17 mouse cellular contexts compared by ENCODE assay signal in genomic region chr1:106799931-106800330, GRCm38 (mm10). TPM values are rescaled to one million over a fixed set of nuclear protein-coding genes. Genes with fewer than 3 reads are reported as not detected.
DNase-seq lines count a peak whose midpoint lies in the region; ATAC-seq and TF ChIP-seq lines count a peak whose summit lies in the region.
"Had no signal": no experiment of that assay in that cellular context is flagged by ENCODE, and none has a peak within 500 bp of the region (broad histone marks: within the 10 kb centered on the region; RNA-seq: fewer than 3 reads in every experiment).

No protein-coding gene starts in this region.

- TF ChIP-seq CTCF in forebrain, postnatal 0 days (IDR thresholded peaks at IDR 0.05; ENCODE audit: low read depth): peak; percentile 31; the same call in 1 of the 2 replicates
- peak; percentile 7; the same call in 1 of the 2 replicates for TF ChIP-seq CTCF in liver, adult 2 months (IDR thresholded peaks at IDR 0.05; ENCODE audit: low read depth, low read length)
- TF ChIP-seq CTCF in CH12.LX (conservative IDR thresholded peaks at IDR 0.05 in 1 of 2, IDR thresholded peaks at IDR 0.05 in 1 of 2; ENCODE audit: low read depth in 2 of 2, low read length in 2 of 2): peak in 1 of 2 experiments; percentile 50; a peak in 2 of 4 replicates
- TF ChIP-seq CTCF in bone marrow macrophage, adult 2 months (IDR thresholded peaks at IDR 0.05; ENCODE audit: low read depth, low read length): peak; percentile 29; the same call in 1 of the 2 replicates

- no peak for TF ChIP-seq EP300 in CH12.LX (IDR thresholded peaks at IDR 0.05; ENCODE audit: low read length)

- dilution Hi-C loops in CH12.LX (cut with MboI; ENCODE audit: extremely low pct_ligation_motif_present, extremely low pct_unique_long_range_greater_than_20kb, low sequenced_read_pairs): no loop called here

- H3K27ac ChIP-seq in forebrain, postnatal 0 days (ENCODE audit: low read depth, low read length): no peak overlapping the region
- H3K27ac ChIP-seq in forebrain, embryonic 11.5 days (ENCODE audit: low read depth, low read length): no peak overlapping the region
- no peak overlapping the region for H3K27ac ChIP-seq in liver, adult 2 months (replicated peaks; ENCODE audit: insufficient read depth, low read depth, low read length)
- H3K27ac ChIP-seq in CH12.LX (ENCODE audit: insufficient read depth, low read depth): no peak overlapping the region
- H3K27ac ChIP-seq in bone marrow macrophage, adult 2 months (ENCODE audit: insufficient read depth, low read depth, low read length): no peak overlapping the region
- H3K27ac ChIP-seq: embryonic facial prominence, embryonic 15.5 days; hindbrain, embryonic 10.5 days; kidney, embryonic 15.5 days; limb, embryonic 13.5 days had no signal

- 82% methylated on average over 3 of the region's 3 CpGs for WGBS in forebrain, postnatal 0 days
- 82% methylated on average over 3 of the region's 3 CpGs for WGBS in forebrain, embryonic 11.5 days
- 90% methylated on average over 3 of the region's 3 CpGs for WGBS in liver, adult 2 months

- no peak overlapping the region for H3K4me2 ChIP-seq in forebrain, postnatal 0 days (ENCODE audit: low read depth)
- no peak overlapping the region for H3K4me2 ChIP-seq in forebrain, embryonic 11.5 days (ENCODE audit: low read depth, low read length, severe bottlenecking)
- H3K4me2 ChIP-seq in CH12.LX (ENCODE audit: insufficient read depth, low read depth, poor library complexity, severe bottlenecking): no peak overlapping the region
- H3K4me2 ChIP-seq: embryonic facial prominence, embryonic 15.5 days; kidney, embryonic 15.5 days; limb, embryonic 13.5 days had no signal

- no peak for TF ChIP-seq POLR2A in liver, adult 2 months (IDR thresholded peaks at IDR 0.05; ENCODE audit: extremely low read depth, insufficient read depth, low read length)
- no peak for TF ChIP-seq POLR2A in CH12.LX (IDR thresholded peaks at IDR 0.05; ENCODE audit: low read depth, low read length)
- no peak for TF ChIP-seq POLR2A in bone marrow macrophage, adult 2 months (IDR thresholded peaks at IDR 0.05; ENCODE audit: borderline replicate concordance, low read depth, low read length)

- H3K36me3 ChIP-seq in forebrain, postnatal 0 days (ENCODE audit: insufficient read depth): no peaks in the 10 kb centered on the region
- no peaks in the 10 kb centered on the region for H3K36me3 ChIP-seq in forebrain, embryonic 11.5 days (ENCODE audit: control insufficient read depth, insufficient read depth, low read length)
- H3K36me3 ChIP-seq in liver, adult 2 months (ENCODE audit: control insufficient read depth, insufficient read depth, low read length): no peaks in the 10 kb centered on the region
- no peaks in the 10 kb centered on the region for H3K36me3 ChIP-seq in CH12.LX (replicated peaks in 1 of 2; ENCODE audit: control insufficient read depth in 1 of 2, insufficient read depth in 1 of 2, low read length in 1 of 2)
- H3K36me3 ChIP-seq: embryonic facial prominence, embryonic 15.5 days; hindbrain, embryonic 10.5 days; kidney, embryonic 15.5 days; limb, embryonic 13.5 days had no signal

- H3K4me3 ChIP-seq in forebrain, postnatal 0 days (ENCODE audit: low read depth, low read length): no peak overlapping the region
- H3K4me3 ChIP-seq in forebrain, embryonic 11.5 days (ENCODE audit: low read depth, low read length): no peak overlapping the region
- no peak overlapping the region for H3K4me3 ChIP-seq in liver, adult 2 months (ENCODE audit: insufficient read depth, low read depth, low read length)
- H3K4me3 ChIP-seq in CH12.LX (replicated peaks in 1 of 3; ENCODE audit: low read depth in 2 of 3, low read length in 2 of 3, poor library complexity in 1 of 3): no peak overlapping the region
- H3K4me3 ChIP-seq in bone marrow macrophage, adult 2 months (ENCODE audit: insufficient read depth, low read length): no peak overlapping the region
- H3K4me3 ChIP-seq: embryonic facial prominence, embryonic 15.5 days; hindbrain, embryonic 10.5 days; kidney, embryonic 15.5 days; limb, embryonic 13.5 days had no signal

- H3K4me1 ChIP-seq in forebrain, postnatal 0 days (ENCODE audit: insufficient read depth): peaks cover 9% of the 10 kb centered on the region
- H3K4me1 ChIP-seq in forebrain, embryonic 11.5 days (replicated peaks; ENCODE audit: control insufficient read depth, insufficient read depth, low read length): no peaks in the 10 kb centered on the region
- H3K4me1 ChIP-seq in liver, adult 2 months (ENCODE audit: control insufficient read depth, insufficient read depth, low read length): peaks cover 5% of the 10 kb centered on the region
- H3K4me1 ChIP-seq in CH12.LX (ENCODE audit: control insufficient read depth in 1 of 2, insufficient read depth in 2 of 2): peaks cover 0 to 12% of the 10 kb centered on the region in 2 experiments; a peak in 2 of 4 replicates
- peaks cover 12% of the 10 kb centered on the region for H3K4me1 ChIP-seq in bone marrow macrophage, adult 2 months (ENCODE audit: control insufficient read depth, insufficient read depth, low read length)

- H3K9ac ChIP-seq in forebrain, postnatal 0 days: no peak overlapping the region
- H3K9ac ChIP-seq in forebrain, embryonic 11.5 days (ENCODE audit: low read length): no peak overlapping the region
- H3K9ac ChIP-seq in liver, adult 2 months (ENCODE audit: low read depth, low read length): no peak overlapping the region
- H3K9ac ChIP-seq in CH12.LX (ENCODE audit: insufficient read depth, low read depth): no peak overlapping the region
- H3K9ac ChIP-seq: embryonic facial prominence, embryonic 15.5 days; kidney, embryonic 15.5 days; limb, embryonic 13.5 days had no signal

- H3K27me3 ChIP-seq in forebrain, postnatal 0 days (ENCODE audit: insufficient read depth, low read length): no peaks in the 10 kb centered on the region
- H3K27me3 ChIP-seq in forebrain, embryonic 11.5 days (ENCODE audit: control insufficient read depth, insufficient read depth, low read length): no peaks in the 10 kb centered on the region
- H3K27me3 ChIP-seq in liver, adult 2 months (ENCODE audit: control insufficient read depth, insufficient read depth, low read length): no peaks in the 10 kb centered on the region
- H3K27me3 ChIP-seq in CH12.LX (replicated peaks): no peaks in the 10 kb centered on the region
- H3K27me3 ChIP-seq: embryonic facial prominence, embryonic 15.5 days; kidney, embryonic 15.5 days; limb, embryonic 13.5 days had no signal

- TF ChIP-seq RAD21 in CH12.LX (IDR thresholded peaks at IDR 0.05; ENCODE audit: low read depth, low read length): peak; percentile 34

- H3K9me3 ChIP-seq in forebrain, postnatal 0 days (ENCODE audit: low read length): no peaks in the 10 kb centered on the region
- H3K9me3 ChIP-seq in forebrain, embryonic 11.5 days (ENCODE audit: control insufficient read depth, low read length): no peaks in the 10 kb centered on the region
- no peaks in the 10 kb centered on the region for H3K9me3 ChIP-seq in CH12.LX (replicated peaks; ENCODE audit: low read length)
- H3K9me3 ChIP-seq: embryonic facial prominence, embryonic 15.5 days; hindbrain, embryonic 10.5 days; kidney, embryonic 15.5 days; limb, embryonic 13.5 days had no signal

- no peak for ATAC-seq in forebrain, postnatal 0 days
- ATAC-seq in forebrain, embryonic 11.5 days (replicated peaks; ENCODE audit: low FRiP score): no peak

- in situ Hi-C loops in CH12.LX (cut with MboI; ENCODE audit: low pct_ligation_motif_present, low pct_unique_long_range_greater_than_20kb, low sequenced_read_pairs): no loop called here

- DNase-seq in forebrain, postnatal 0 days: no peak
- no peak for DNase-seq in forebrain, embryonic 11.5 days (ENCODE audit: low spot score)
- DNase-seq in liver, adult 2 months (ENCODE audit: extremely low read depth, low read depth, low spot score): no peak
- no peak for DNase-seq in liver
- peak; percentile 13 for DNase-seq in CH12.LX (ENCODE audit: extremely low read depth)
- no peak for DNase-seq in frontal cortex, postnatal 14 days (ENCODE audit: low spot score in 2 of 2)
- DNase-seq in heart, adult 9 months (ENCODE audit: low spot score in 2 of 2): no peak
- DNase-seq: adrenal gland, postnatal 36 days; cerebellum, adult 2 months; cerebellum, postnatal 36 days; heart, adult 18-20 months; retina, postnatal 1 day had no signal

- peaks cover 10% of the 10 kb centered on the region for H3K79me2 ChIP-seq in liver, adult 2 months (ENCODE audit: control insufficient read depth, insufficient read depth, low read length)
- H3K79me2 ChIP-seq in CH12.LX (replicated peaks; ENCODE audit: control insufficient read depth, extremely low read depth, insufficient read depth, poor library complexity, severe bottlenecking): peaks cover 14% of the 10 kb centered on the region

TF ChIP-seq in CH12.LX, 34 proteins besides CTCF, POLR2A, EP300 and RAD21:
- TF ChIP-seq E2F4 (IDR thresholded peaks at IDR 0.05; ENCODE audit: insufficient replicate concordance, low read depth, low read length) (no peak), SMC3 (IDR thresholded peaks at IDR 0.05; ENCODE audit: low read depth, low read length) (0 out of 2 replicates have a peak, but pooled peaks have one; percentile 27), ZMIZ1 (IDR thresholded peaks at IDR 0.05; ENCODE audit: low read depth, low read length) (no peak)

RNA-seq across cellular contexts. Expression of gene Vps4b, which starts 3.4 kb away (rescaled TPM):
- 30.8 and 31.5 TPM in 2 replicates for total RNA-seq in forebrain, postnatal 0 days (2014; rRNA removed)
- polyA plus RNA-seq in forebrain, postnatal 0 days (2015; fragmentation: Nextera tagmentation; extraction: Ambion mirVana): 20.2 and 27.7 TPM in 2 replicates
- polyA plus RNA-seq in forebrain, embryonic 11.5 days (2014; fragmentation: Nextera tagmentation; extraction: Ambion mirVana): 70.7 and 75.4 TPM in 2 replicates
- total RNA-seq in liver, adult 2 months (2014; rRNA removed): 36.4 and 37.8 TPM in 2 replicates
- polyA plus RNA-seq in liver, adult 2 months (2012; rRNA removed): 10.5 and 10.7 TPM in 2 replicates
- 42.0 and 48.5 TPM in 2 replicates for total RNA-seq in CH12.LX (2012; rRNA removed)
- 51.4 and 56.3 TPM in 2 replicates for total RNA-seq in CH12.LX (2014; rRNA removed)
- polyA plus RNA-seq in CH12.LX (2012; ENCODE audit: insufficient read length, low read depth): 92.0 and 101 TPM in 2 replicates
- polyA plus RNA-seq in bone marrow macrophage, adult 2 months (2012; ENCODE audit: insufficient read depth, insufficient read length, missing spikeins): 112 and 127 TPM in 2 replicates

RNA-seq across cellular contexts. Expression of gene Kdsr, which starts 40.4 kb away (rescaled TPM):
- 11.8 and 15.8 TPM in 2 replicates for total RNA-seq in forebrain, postnatal 0 days (2014; rRNA removed)
- polyA plus RNA-seq in forebrain, postnatal 0 days (2015; fragmentation: Nextera tagmentation; extraction: Ambion mirVana): 13.4 and 17.8 TPM in 2 replicates
- 8.9 and 9.0 TPM in 2 replicates for polyA plus RNA-seq in forebrain, embryonic 11.5 days (2014; fragmentation: Nextera tagmentation; extraction: Ambion mirVana)
- 10.4 and 11.4 TPM in 2 replicates for total RNA-seq in liver, adult 2 months (2014; rRNA removed)
- 10.3 and 10.5 TPM in 2 replicates for polyA plus RNA-seq in liver, adult 2 months (2012; rRNA removed)
- total RNA-seq in CH12.LX (2012; rRNA removed) (4.7 and 6.4 TPM in 2 replicates), CH12.LX (2014; rRNA removed) (3.3 and 3.8 TPM in 2 replicates)
- polyA plus RNA-seq in CH12.LX (2012; ENCODE audit: insufficient read length, low read depth): 6.3 and 8.5 TPM in 2 replicates
- 13.3 and 14.8 TPM in 2 replicates for polyA plus RNA-seq in bone marrow macrophage, adult 2 months (2012; ENCODE audit: insufficient read depth, insufficient read length, missing spikeins)
